Mouse (Mus musculus): ENCODE measurements at regions not wholly inside any gene's neighbourhood (a gene's known extent, or its start where the extent isn't known, plus 50 kb on each side); places are given as distances from the start of the nearest gene placed in this dataset.
A peak's percentile ranks its signal among the peaks of the same experiment; 100 is the strongest.

- Histone ChIP-seq H3K4me3 (replicated peaks; ENCODE audit: low read depth, low read length) (no peak overlapping the region), H3K9ac (replicated peaks; ENCODE audit: low read length) (no peak overlapping the region), H3K4me2 (ENCODE audit: low read length) (no peak overlapping the region), H3K36me3 (ENCODE audit: control insufficient read depth, insufficient read depth, low read length) (no peaks in the 10 kb centered on the region), H3K27ac (replicated peaks; ENCODE audit: low read depth, low read length) (no peak overlapping the region), H3K4me1 (ENCODE audit: control insufficient read depth, insufficient read depth, low read length) (peaks cover 19% of the 10 kb centered on the region), H3K9me3 (ENCODE audit: control insufficient read depth, low read length) (no peaks in the 10 kb centered on the region), H3K27me3 (ENCODE audit: control insufficient read depth, insufficient read depth, low read length) (no peaks in the 10 kb centered on the region)
- DNase-seq: no peak
- ATAC-seq (ENCODE audit: low FRiP score, low TSS enrichment): no peak
- WGBS: 52% methylated on average over 11 of the region's 11 CpGs
Measured at GRCm38 (mm10) chr12:106178688-106179205, 168.7 kb downstream of the Vrk1 start.

- no peak for ATAC-seq (ENCODE audit: low FRiP score, low TSS enrichment)
- Histone ChIP-seq H3K36me3 (ENCODE audit: control insufficient read depth, insufficient read depth, low read length) (no peaks in the 10 kb centered on the region), H3K27me3 (ENCODE audit: control insufficient read depth, insufficient read depth, low read length) (no peaks in the 10 kb centered on the region), H3K9ac (replicated peaks; ENCODE audit: low read length) (no peak overlapping the region), H3K4me2 (ENCODE audit: low read length) (no peak overlapping the region), H3K9me3 (ENCODE audit: control insufficient read depth, low read length) (no peaks in the 10 kb centered on the region), H3K4me3 (replicated peaks; ENCODE audit: low read depth, low read length) (no peak overlapping the region), H3K4me1 (ENCODE audit: control insufficient read depth, insufficient read depth, low read length) (no peaks in the 10 kb centered on the region), H3K27ac (replicated peaks; ENCODE audit: low read depth, low read length) (no peak overlapping the region)
- 81% methylated on average over 7 of the region's 7 CpGs for WGBS
- no peak for DNase-seq
Measured at GRCm38 (mm10) chr12:106182923-106183322, 172.9 kb downstream of the Vrk1 start.

- Histone ChIP-seq H3K9ac (replicated peaks; ENCODE audit: low read length) (no peak overlapping the region), H3K9me3 (ENCODE audit: control insufficient read depth, low read length) (no peaks in the 10 kb centered on the region), H3K27me3 (ENCODE audit: control insufficient read depth, insufficient read depth, low read length) (no peaks in the 10 kb centered on the region), H3K4me2 (ENCODE audit: low read length) (no peak overlapping the region), H3K36me3 (ENCODE audit: control insufficient read depth, insufficient read depth, low read length) (no peaks in the 10 kb centered on the region), H3K4me3 (replicated peaks; ENCODE audit: low read depth, low read length) (no peak overlapping the region), H3K27ac (replicated peaks; ENCODE audit: low read depth, low read length) (no peak overlapping the region), H3K4me1 (ENCODE audit: control insufficient read depth, insufficient read depth, low read length) (no peaks in the 10 kb centered on the region)
- no peak for DNase-seq
- ATAC-seq (ENCODE audit: low FRiP score, low TSS enrichment): no peak
- 88% methylated on average over 5 of the region's 5 CpGs for WGBS
Measured at GRCm38 (mm10) chr12:106183973-106184372, 173.9 kb downstream of the Vrk1 start.

- Histone ChIP-seq H3K4me3 (replicated peaks; ENCODE audit: low read depth, low read length) (no peak overlapping the region), H3K27me3 (ENCODE audit: control insufficient read depth, insufficient read depth, low read length) (no peaks in the 10 kb centered on the region), H3K9me3 (ENCODE audit: control insufficient read depth, low read length) (no peaks in the 10 kb centered on the region), H3K9ac (replicated peaks; ENCODE audit: low read length) (no peak overlapping the region), H3K36me3 (ENCODE audit: control insufficient read depth, insufficient read depth, low read length) (no peaks in the 10 kb centered on the region), H3K4me1 (ENCODE audit: control insufficient read depth, insufficient read depth, low read length) (no peaks in the 10 kb centered on the region), H3K4me2 (ENCODE audit: low read length) (no peak overlapping the region), H3K27ac (replicated peaks; ENCODE audit: low read depth, low read length) (no peak overlapping the region)
- ATAC-seq (ENCODE audit: low FRiP score, low TSS enrichment) (no peak), DNase-seq (no peak)
- 75% methylated on average over 18 of the region's 18 CpGs for WGBS
Measured at GRCm38 (mm10) chr12:106185398-106186077, 175.5 kb downstream of the Vrk1 start.

- Histone ChIP-seq H3K36me3 (ENCODE audit: control insufficient read depth, insufficient read depth, low read length) (no peaks in the 10 kb centered on the region), H3K4me2 (ENCODE audit: low read length) (no peak overlapping the region), H3K4me3 (replicated peaks; ENCODE audit: low read depth, low read length) (no peak overlapping the region), H3K9me3 (ENCODE audit: control insufficient read depth, low read length) (no peaks in the 10 kb centered on the region), H3K4me1 (ENCODE audit: control insufficient read depth, insufficient read depth, low read length) (no peaks in the 10 kb centered on the region), H3K27me3 (ENCODE audit: control insufficient read depth, insufficient read depth, low read length) (no peaks in the 10 kb centered on the region), H3K27ac (replicated peaks; ENCODE audit: low read depth, low read length) (no peak overlapping the region), H3K9ac (replicated peaks; ENCODE audit: low read length) (no peak overlapping the region)
- DNase-seq (no peak), ATAC-seq (ENCODE audit: low FRiP score, low TSS enrichment) (no peak)
- WGBS: 90% methylated on average over 10 of the region's 10 CpGs
Measured at GRCm38 (mm10) chr12:106186501-106186900, 176.5 kb downstream of the Vrk1 start.

- H3K9me3 ChIP-seq (ENCODE audit: control insufficient read depth, low read length): no peaks in the 10 kb centered on the region
- no peak overlapping the region for H3K4me3 ChIP-seq (replicated peaks; ENCODE audit: low read depth, low read length)
- no peak overlapping the region for H3K9ac ChIP-seq (replicated peaks; ENCODE audit: low read length)
- H3K36me3 ChIP-seq (ENCODE audit: control insufficient read depth, insufficient read depth, low read length): no peaks in the 10 kb centered on the region
- ATAC-seq (ENCODE audit: low FRiP score, low TSS enrichment) (no peak), DNase-seq (no peak)
- peaks cover 5% of the 10 kb centered on the region; the same call in 1 of the 2 replicates for H3K4me1 ChIP-seq (ENCODE audit: control insufficient read depth, insufficient read depth, low read length)
- no peak overlapping the region for H3K4me2 ChIP-seq (ENCODE audit: low read length)
- no peaks in the 10 kb centered on the region for H3K27me3 ChIP-seq (ENCODE audit: control insufficient read depth, insufficient read depth, low read length)
- WGBS: 87% methylated on average over 7 of the region's 7 CpGs
- H3K27ac ChIP-seq (replicated peaks; ENCODE audit: low read depth, low read length): no peak overlapping the region
Measured at GRCm38 (mm10) chr12:106191771-106192170, 181.7 kb downstream of the Vrk1 start.

- Histone ChIP-seq H3K4me2 (ENCODE audit: low read length) (no peak overlapping the region), H3K27me3 (ENCODE audit: control insufficient read depth, insufficient read depth, low read length) (no peaks in the 10 kb centered on the region), H3K36me3 (ENCODE audit: control insufficient read depth, insufficient read depth, low read length) (no peaks in the 10 kb centered on the region), H3K27ac (replicated peaks; ENCODE audit: low read depth, low read length) (no peak overlapping the region), H3K4me1 (ENCODE audit: control insufficient read depth, insufficient read depth, low read length) (peaks cover 9% of the 10 kb centered on the region), H3K9ac (replicated peaks; ENCODE audit: low read length) (no peak overlapping the region), H3K4me3 (replicated peaks; ENCODE audit: low read depth, low read length) (no peak overlapping the region), H3K9me3 (ENCODE audit: control insufficient read depth, low read length) (no peaks in the 10 kb centered on the region)
- DNase-seq (no peak), ATAC-seq (ENCODE audit: low FRiP score, low TSS enrichment) (no peak)
- WGBS: 13% methylated on average over 4 of the region's 4 CpGs
Measured at GRCm38 (mm10) chr12:106199302-106199701, 189.3 kb downstream of the Vrk1 start.

GRCm38 (mm10) chr12:106203526-106203925 lies 193.5 kb downstream of the Vrk1 start:
- H3K36me3 ChIP-seq (ENCODE audit: control insufficient read depth, insufficient read depth, low read length): no peaks in the 10 kb centered on the region
- H3K27me3 ChIP-seq (ENCODE audit: control insufficient read depth, insufficient read depth, low read length): no peaks in the 10 kb centered on the region
- H3K4me2 ChIP-seq (ENCODE audit: low read length): no peak overlapping the region
- 52% methylated on average over 8 of the region's 8 CpGs for WGBS
- no peak overlapping the region for H3K4me3 ChIP-seq (replicated peaks; ENCODE audit: low read depth, low read length)
- H3K4me1 ChIP-seq (ENCODE audit: control insufficient read depth, insufficient read depth, low read length): no peaks in the 10 kb centered on the region
- no peaks in the 10 kb centered on the region for H3K9me3 ChIP-seq (ENCODE audit: control insufficient read depth, low read length)
- ATAC-seq (ENCODE audit: low FRiP score, low TSS enrichment) (no peak), DNase-seq (no peak)
- no peak overlapping the region for H3K9ac ChIP-seq (replicated peaks; ENCODE audit: low read length)
- no peak overlapping the region for H3K27ac ChIP-seq (replicated peaks; ENCODE audit: low read depth, low read length)

GRCm38 (mm10) chr12:106210959-106211358 lies 200.9 kb downstream of the Vrk1 start:
- 77% methylated on average over 6 of the region's 6 CpGs for WGBS

More at GRCm38 (mm10) chr12:106210959-106211358, 200.9 kb downstream of the Vrk1 start:
- Histone ChIP-seq H3K9me3 (ENCODE audit: control insufficient read depth, low read length) (no peaks in the 10 kb centered on the region), H3K27me3 (ENCODE audit: control insufficient read depth, insufficient read depth, low read length) (no peaks in the 10 kb centered on the region), H3K4me3 (replicated peaks; ENCODE audit: low read depth, low read length) (no peak overlapping the region), H3K4me1 (ENCODE audit: control insufficient read depth, insufficient read depth, low read length) (no peaks in the 10 kb centered on the region), H3K27ac (replicated peaks; ENCODE audit: low read depth, low read length) (no peak overlapping the region), H3K9ac (replicated peaks; ENCODE audit: low read length) (no peak overlapping the region), H3K4me2 (ENCODE audit: low read length) (no peak overlapping the region), H3K36me3 (ENCODE audit: control insufficient read depth, insufficient read depth, low read length) (no peaks in the 10 kb centered on the region)
- DNase-seq (peak; percentile 24), ATAC-seq (ENCODE audit: low FRiP score, low TSS enrichment) (no peak)

Measured in midbrain, embryonic 14.5 days (tissue).